ENCODE assay signal across 8 mouse cellular contexts in genomic region chr2:121615199-121615559, GRCm38 (mm10).
DNase-seq lines count a peak whose midpoint lies in the region.
"Had no signal": no experiment of that assay in that cellular context is flagged by ENCODE, and none has a peak within 500 bp of the region (broad histone marks: within the 10 kb centered on the region; RNA-seq: fewer than 3 reads in every experiment).

No protein-coding gene starts in this region.

- intact Hi-C loops in left cerebral cortex, postnatal 10 days (cut with DNase I) = no loop called here
- intact Hi-C loops in heart, postnatal 36 days (cut with DNase I) = no loop called here

- DNase-seq in left cerebral cortex, adult 11 months (ENCODE audit: low spot score) = peak; percentile 40
- DNase-seq in left cerebral cortex, postnatal 10 days (ENCODE audit: extremely low spot score in 1 of 2, low spot score in 2 of 2) = no peak
- DNase-seq in right cerebral cortex, postnatal 25 days = peak; percentile 31
- no peak for DNase-seq in right cerebral cortex, postnatal 4 days
- DNase-seq in telencephalon, adult 2 months (ENCODE audit: low read depth, low spot score) = peak; percentile 67
- DNase-seq in heart, postnatal 36 days = no peak
- DNase-seq: gastrocnemius, postnatal 14 days; heart, adult 11 months had no signal

Comparison
In these comparisons a context has a peak if more than half of its experiments do, and no peak if none do; other contexts are left out.
1. DNase-seq: peak in left cerebral cortex, adult 11 months (single experiment), right cerebral cortex, postnatal 25 days (single experiment) and telencephalon, adult 2 months (single experiment); none in left cerebral cortex, postnatal 10 days (0 of 2), right cerebral cortex, postnatal 4 days (single experiment) and heart, postnatal 36 days (0 of 2).